Mouse (Mus musculus) stomach, adult 2 months (tissue): ENCODE measurements around the gene Neil3. TPM values are rescaled to one million over a fixed set of nuclear protein-coding genes. Genes with fewer than 3 reads are reported as not detected.

Source experiments
- polyA plus RNA-seq: library from polyadenylated mRNA; depleted of rRNA; stranded (reverse); fragments of >200 nt; gene quantifications from 2 replicates; pipeline ENCODE4 v1.2.3, GENCODE M21; 2012; rRNA removed

The Neil3 gene
- polyA plus RNA-seq = 0.11 and 0.15 TPM in 2 replicates

DNA sequence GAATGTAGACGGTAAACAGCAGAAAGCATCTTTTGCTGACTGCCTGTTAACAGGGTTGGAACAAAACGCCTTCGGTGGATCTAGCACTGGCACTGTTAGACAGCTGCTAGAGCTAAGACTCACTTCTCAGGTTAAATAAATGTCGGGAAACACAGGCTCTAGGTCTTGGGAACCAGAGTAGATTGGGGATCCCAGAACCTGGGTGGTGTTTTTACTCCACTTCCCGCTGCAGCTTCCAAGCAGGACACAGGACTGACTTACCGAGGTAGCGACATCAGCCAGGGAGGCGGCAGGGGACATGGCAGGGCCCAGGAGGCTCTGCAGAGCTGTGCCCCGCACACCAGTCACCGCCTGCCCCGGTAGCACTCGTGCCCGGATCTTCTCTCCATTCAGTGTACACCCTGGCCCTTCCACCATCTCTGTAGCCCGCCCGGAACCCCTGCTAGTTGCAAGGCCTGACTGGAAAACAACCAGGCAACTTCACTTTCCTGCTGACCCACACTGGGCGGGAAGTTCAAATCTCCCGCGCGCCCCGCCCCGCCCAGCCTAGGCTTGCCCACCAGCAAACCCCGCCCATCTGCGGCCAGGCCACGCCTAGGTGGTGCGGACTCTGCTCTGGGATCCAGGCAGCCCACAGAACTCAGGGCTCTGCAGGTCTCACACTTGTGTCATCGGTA lies at the start of gene Neil3:
Neil3 (minus strand) TSS at position 571 of the 677 bp plus-strand sequence.

Other genes with a start within 250 kb of the Neil3 start
- gene Aga, start 127.3 kb downstream of the Neil3 start, polyA plus RNA-seq = 1.0 and 1.3 TPM in 2 replicates